Mouse (Mus musculus) urinary bladder, adult 18-20 months (tissue): ENCODE results near the gene Kcnk7.

Experiments used
- DNase-seq, 2 experiments: peaks; one replicate each; pipeline ENCODE4 v3.0.0; 2022; ENCODE audit warnings: low spot score in 2 of 2, mixed read lengths in 2 of 2

The Kcnk7 gene

GRCm38 (mm10) chr19:5689565-5690342 is 14.4 kb upstream of the Kcnk7 start:
- DNase-seq, result peak; percentile 83 to 89

- no peak for DNase-seq
Measured at GRCm38 (mm10) chr19:5690343-5690735, 13.8 kb upstream of the Kcnk7 start.

GRCm38 (mm10) chr19:5691601-5692000 is 12.6 kb upstream of the Kcnk7 start:
- no peak for DNase-seq

- no peak for DNase-seq
Measured at GRCm38 (mm10) chr19:5692086-5692912, 11.9 kb upstream of the Kcnk7 start.

DNA sequence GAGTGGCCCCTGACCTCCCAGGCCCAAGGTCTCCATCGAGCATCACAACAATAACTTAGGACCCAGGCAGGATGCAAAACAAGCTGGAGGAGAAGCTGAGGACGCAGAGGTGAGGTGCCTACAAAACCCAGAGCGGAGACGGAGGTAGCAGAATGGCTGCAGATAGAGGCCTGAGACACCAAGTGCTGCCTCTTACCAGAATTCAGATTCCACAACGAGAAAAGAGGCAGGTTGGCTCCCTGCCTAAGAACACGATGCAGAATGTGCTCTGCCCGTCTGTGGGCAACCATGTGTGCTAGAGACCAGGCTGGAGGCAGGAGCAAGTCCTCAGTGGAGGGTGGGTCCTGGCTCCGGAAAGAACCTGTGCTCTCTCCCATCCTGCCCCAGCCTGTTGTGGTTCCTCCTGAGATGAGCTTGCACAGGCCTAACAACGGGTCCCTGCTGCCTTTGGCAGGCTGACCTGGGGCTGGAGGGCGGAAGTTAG is 11.2 kb upstream of the Kcnk7 start:
- DNase-seq, result no peak

DNA sequence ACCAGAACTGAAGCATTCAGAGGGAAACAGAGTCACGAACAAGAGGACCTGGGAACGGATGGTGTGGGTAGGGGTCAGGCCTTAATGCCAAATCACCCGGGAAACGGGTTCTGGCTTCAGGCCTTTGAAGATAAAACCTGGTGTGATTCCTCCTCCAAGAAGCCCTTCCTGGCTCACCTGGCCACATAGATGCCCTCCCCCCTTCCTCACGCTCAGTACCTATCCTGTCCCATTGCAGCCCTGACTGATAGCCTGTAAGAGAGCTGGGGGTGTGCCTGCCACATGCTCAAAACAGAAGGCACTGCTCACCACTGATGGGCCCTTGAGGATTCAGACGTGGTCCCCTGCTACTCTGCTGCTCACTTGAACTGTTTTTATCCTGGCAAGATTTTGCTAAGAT is 10.4 kb upstream of the Kcnk7 start:
- DNase-seq, result no peak

DNA sequence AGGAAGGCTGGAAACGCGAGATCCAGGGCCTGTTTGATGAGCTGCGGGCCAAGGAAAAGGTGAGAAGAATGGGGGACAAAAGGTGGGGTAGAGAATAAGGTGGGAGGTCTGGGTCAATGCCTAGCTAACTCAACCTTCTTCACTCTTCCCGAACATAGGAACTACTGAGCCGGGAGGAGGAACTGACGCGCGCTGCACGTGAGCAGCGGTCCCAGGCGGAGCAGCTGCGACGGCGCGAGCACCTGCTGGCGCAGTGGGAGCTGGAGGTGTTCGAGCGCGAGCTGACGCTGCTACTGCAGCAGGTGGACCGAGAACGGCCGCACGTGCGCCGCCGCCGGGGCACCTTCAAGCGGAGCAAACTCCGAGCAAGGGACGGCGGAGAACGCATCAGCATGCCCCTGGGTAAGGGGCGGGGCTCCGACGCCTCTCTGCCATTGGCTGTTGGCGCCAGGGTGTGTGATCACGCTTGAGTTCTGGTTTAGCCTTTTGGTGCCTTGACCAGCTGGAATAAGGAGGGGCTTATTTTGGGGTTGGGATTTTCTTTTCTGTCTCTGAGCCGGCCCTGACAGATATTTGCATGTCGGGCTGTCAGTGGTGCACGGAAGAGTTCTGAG is 8.2 kb upstream of the Kcnk7 start:
- DNase-seq, result no peak

DNA sequence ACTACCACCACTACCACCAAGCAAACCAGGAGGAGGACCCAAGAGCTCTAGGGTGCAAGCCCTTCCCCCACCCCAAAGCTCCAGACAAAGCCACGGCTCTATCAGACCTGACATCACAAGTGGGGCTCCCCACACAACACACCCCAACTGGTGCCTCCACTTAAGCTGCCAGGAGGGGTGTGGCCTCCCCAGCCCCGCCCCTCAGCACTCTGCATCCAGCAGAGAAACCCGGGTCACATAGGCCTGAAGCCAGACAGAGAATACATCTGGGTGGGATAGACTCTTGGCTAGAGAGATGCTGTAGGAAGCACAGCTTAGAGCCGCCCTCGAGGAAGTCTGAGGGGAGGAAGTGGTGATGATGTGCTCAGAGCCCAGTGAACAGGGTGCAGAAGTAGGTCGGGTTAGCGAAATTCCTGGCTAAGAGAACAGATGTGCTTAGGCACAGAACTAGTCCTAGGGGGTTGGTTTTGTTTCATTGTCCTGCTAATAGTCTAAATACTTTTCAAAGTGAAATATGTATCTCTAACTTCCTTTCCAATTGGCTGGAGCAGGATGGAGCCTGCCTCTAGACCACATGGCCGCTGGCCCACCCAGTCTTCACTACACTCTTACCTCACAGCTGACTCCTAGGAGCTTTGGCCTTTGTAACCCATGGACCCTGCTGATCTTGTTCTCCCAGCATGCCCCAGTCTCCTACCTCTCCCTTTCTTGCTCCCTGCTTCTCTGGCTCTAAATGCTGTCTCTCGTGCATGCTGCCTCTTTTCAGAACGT is 819 bp downstream of the Kcnk7 start:
- no peak for DNase-seq

DNA sequence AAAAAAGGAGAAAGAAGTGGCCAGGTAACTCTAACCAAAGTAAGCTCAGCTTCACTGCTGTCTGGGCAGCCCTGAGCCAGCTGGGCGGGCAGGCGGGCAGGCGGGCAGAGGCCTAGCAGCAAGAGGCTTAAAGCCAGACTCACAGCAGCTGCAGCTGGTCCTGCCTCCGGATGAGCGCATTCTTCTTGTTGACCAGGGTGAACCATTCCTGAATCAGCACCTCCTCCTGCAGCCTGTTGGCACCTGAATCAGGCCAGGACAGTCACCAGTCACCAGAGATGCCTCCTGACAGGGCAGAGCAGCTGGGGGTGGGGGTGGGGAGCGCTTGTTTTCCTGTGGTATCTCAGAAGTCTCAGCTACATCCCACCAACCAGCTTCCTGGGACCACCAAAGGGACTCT is 5.9 kb downstream of the Kcnk7 start:
- no peak for DNase-seq

GRCm38 (mm10) chr19:5710581-5710980 is 6.4 kb downstream of the Kcnk7 start:
- DNase-seq, result no peak

- DNase-seq, result no peak
Measured at GRCm38 (mm10) chr19:5711218-5711617, 7.1 kb downstream of the Kcnk7 start.

DNA sequence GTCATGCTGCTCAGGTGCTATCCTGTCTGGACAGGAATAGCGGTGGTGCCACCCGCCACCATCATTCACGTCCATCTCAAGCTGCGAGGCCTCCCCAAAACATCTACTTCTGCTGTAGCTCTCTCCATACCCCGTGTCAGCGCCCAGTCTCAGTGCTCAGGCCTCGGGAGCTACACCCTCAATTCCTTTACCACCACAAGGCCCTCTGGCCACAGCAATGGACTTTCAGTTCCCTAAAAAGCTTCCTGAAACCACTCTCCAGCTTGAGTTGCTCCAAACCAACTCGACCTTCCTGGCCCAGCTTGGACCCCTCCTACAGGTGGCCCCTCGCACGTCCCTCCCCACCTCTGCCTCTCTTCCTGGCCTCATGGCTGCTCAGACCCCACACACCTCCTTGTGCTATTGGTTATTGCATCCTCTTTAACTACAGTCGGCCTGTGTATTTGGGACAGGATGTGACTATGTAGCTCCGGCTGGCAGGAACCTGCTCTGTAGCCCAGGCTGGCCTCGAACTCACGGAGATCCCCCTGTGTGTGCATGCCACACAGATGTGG is 7.8 kb downstream of the Kcnk7 start:
- DNase-seq, result no peak

GRCm38 (mm10) chr19:5713255-5713654 is 9.1 kb downstream of the Kcnk7 start:
- no peak for DNase-seq

GRCm38 (mm10) chr19:5713730-5714129 is 9.6 kb downstream of the Kcnk7 start:
- DNase-seq, result peak in 1 of 2 experiments; percentile 71

- DNase-seq, result no peak
Measured at GRCm38 (mm10) chr19:5715793-5716688, 11.9 kb downstream of the Kcnk7 start.

DNA sequence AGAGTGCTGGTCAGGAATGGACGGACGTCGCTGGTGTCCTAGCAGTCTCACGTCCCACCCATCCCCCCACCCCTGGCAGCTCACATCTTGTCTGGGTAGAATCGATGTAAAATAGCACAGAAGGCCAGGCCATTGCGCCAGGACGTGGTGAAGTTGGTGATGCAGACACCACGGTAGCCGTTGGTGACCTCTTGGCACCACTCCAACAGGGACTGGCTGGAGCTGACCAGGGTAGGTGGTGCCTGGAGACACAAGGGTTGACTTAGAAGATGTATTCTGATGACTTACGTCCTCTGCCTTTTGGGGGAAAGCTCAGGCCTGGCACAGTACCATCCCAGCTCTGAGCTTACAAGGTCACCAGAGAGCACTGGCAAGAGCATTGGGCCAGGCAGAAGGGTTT is 12.8 kb downstream of the Kcnk7 start:
- DNase-seq, result no peak

DNA sequence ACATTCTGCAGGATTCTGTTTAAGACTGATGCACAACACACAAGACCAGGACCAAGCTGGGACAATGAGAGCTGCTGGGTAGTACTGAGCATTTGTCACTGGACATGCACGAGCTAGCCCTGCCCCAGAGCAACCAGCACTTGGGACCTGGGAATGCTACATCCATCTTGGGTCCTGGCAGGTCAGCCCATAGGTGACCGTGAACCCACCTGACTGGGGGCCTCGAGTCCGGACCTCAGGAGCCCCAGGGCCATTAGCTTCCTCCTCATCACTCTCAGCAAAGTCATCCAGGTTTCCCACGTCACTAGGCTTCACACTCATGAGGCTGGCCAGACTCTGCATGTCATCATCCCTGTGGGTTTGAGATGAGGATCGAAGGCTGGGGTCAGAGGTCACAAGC is 17.1 kb downstream of the Kcnk7 start:
- DNase-seq, result no peak

DNA sequence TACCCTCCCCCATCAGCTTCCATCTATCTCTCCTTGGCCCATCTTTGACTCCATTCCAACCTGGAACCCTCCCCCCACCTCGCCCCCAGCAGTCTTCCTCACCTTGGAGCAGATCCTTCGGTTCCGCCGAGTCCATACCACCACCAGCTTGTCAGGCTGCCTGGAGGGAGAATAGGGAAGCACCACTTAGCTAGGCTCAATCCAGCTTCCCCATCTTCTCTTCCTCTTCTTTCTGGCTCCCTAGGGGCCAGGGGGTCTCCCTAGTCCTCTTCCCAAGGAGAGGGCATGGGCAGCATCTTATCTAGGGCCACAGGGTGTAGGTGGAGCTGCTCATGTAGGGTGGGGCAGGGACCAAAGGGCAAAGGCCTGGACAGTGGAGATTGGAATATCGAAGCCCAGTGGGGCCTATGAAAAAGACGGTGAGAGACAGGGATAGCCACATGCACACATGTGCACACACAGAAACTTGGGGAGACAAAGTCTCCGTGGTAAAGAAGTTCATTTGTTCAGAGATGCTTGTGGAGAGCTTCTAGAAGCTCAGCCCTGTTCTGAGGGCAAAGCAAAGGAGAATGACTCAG is 18.8 kb downstream of the Kcnk7 start:
- no peak for DNase-seq

DNA sequence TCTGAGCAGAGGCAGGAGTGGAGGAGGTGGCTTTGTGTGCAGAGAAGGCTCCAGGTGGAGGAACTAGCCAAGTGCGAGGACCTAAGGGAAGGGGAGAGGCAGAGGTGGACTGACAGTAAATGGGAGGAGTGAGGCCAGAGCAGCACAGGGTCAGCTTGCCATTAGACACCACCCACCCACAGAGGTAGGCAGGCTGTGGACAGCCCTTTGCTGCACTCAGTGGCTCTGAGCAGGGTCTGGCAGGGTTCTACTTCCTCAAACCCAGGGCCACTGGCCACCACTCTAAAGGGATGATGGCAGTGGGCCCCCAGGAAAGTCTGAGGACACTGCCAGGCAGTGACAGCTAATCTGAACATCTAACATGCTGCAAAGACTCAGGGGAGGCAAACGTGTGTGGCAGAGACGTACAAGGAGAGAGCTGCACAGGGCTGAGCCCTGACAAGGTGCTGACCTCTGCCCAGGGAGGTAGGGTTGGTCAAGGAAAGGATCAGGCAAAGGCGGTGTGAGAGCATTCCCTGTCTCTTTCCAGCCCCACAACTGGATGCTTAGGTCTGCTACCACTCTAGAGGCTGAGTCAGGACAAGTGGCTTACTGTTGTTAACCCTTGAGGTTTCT is 19.9 kb downstream of the Kcnk7 start:
- DNase-seq, result no peak

- peak; percentile 61 to 81 for DNase-seq
Measured at GRCm38 (mm10) chr19:5724549-5724941, 20.4 kb downstream of the Kcnk7 start.
